Mouse (Mus musculus): Measurements from ENCODE around the gene Cd164l2.

Cd164l2 gene

GRCm38 (mm10) chr4:133189396-133189795 is 22.5 kb upstream of the Cd164l2 start:
- in situ Hi-C loops (cut with MboI; ENCODE audit: low sequenced_read_pairs), result no loop called here

- in situ Hi-C loops (cut with MboI; ENCODE audit: low sequenced_read_pairs), result no loop called here
Observed at GRCm38 (mm10) chr4:133194482-133194881, 17.4 kb upstream of the Cd164l2 start.

GRCm38 (mm10) chr4:133195014-133195413 is 16.9 kb upstream of the Cd164l2 start:
- in situ Hi-C loops (cut with MboI; ENCODE audit: low sequenced_read_pairs), result no loop called here

- in situ Hi-C loops (cut with MboI; ENCODE audit: low sequenced_read_pairs), result no loop called here
Observed at GRCm38 (mm10) chr4:133196136-133196535, 15.8 kb upstream of the Cd164l2 start.

- in situ Hi-C loops (cut with MboI; ENCODE audit: low sequenced_read_pairs), result no loop called here
Observed at GRCm38 (mm10) chr4:133196852-133197251, 15.1 kb upstream of the Cd164l2 start.

DNA sequence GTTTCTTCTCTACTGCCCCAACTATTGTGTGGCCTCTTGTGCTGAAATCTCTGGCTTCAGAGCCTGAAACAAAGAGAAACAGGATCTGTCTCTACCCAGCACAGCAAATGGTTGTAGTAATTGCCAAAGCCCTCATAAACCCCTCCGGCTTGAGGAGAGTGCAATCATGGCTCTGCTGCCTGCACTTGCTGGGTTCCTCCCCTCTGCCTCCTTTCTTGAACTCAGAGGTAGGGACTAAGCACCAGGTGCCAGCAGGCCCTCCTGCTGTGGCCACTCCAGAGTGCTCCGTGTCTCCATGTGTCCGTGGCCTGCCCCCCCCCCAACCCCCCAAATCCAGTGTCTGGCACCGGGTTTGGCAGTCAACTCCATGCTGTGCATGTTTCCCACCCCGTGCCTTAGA is 14.6 kb upstream of the Cd164l2 start:
- in situ Hi-C loops (cut with MboI; ENCODE audit: low sequenced_read_pairs), result no loop called here

DNA sequence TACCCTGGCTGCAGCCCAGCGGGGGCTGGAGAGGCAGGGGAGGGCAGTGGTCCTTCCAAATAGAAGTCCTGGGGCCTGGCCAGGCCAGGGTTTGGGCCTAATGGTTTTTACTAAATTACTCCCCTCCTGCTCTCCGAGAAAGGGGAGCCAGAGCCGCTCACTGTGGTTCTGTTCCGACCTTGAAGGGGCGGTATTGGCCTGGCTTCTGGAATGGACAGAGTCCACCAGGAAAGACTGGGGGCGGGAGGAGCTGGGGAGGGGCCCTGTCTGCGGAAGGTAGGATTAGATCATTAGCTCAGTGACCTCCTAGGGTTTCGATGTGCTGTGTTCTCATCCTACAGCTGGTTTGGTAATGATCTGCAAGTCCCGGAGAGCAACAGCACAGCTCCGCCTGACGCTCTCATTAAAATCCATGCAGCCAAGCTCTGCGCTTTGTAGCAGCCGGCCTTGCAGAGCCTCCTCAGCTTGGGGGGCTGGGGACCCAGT is 14.1 kb upstream of the Cd164l2 start:
- in situ Hi-C loops (cut with MboI; ENCODE audit: low sequenced_read_pairs), result no loop called here

- in situ Hi-C loops (cut with MboI; ENCODE audit: low sequenced_read_pairs), result no loop called here
Observed at GRCm38 (mm10) chr4:133198337-133199180, 13.4 kb upstream of the Cd164l2 start.

DNA sequence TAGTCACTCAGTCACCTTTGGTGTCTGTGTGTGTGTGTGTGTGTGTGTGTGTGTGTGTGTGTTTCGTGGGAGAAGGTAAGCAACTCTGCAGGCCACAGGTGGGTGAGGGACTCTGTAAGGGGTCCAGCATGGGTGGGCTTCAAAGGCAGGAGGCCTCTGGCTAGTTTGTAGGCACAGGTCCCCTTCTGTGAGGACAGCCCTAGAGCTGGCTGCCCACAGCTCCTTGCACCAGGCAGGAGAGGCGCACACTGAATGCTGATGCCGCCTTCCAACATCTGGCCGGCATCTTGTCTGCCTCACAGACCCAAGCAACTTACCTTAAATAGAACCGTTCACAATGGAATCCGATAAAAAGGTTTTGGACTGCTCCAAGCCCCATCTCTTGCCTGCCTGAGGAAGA is 12.2 kb upstream of the Cd164l2 start:
- in situ Hi-C loops (cut with MboI; ENCODE audit: low sequenced_read_pairs), result no loop called here

- in situ Hi-C loops (cut with MboI; ENCODE audit: low sequenced_read_pairs), result no loop called here
Observed at GRCm38 (mm10) chr4:133200343-133200742, 11.6 kb upstream of the Cd164l2 start.

- in situ Hi-C loops (cut with MboI; ENCODE audit: low sequenced_read_pairs), result no loop called here
Observed at GRCm38 (mm10) chr4:133201006-133201771, 10.7 kb upstream of the Cd164l2 start.

DNA sequence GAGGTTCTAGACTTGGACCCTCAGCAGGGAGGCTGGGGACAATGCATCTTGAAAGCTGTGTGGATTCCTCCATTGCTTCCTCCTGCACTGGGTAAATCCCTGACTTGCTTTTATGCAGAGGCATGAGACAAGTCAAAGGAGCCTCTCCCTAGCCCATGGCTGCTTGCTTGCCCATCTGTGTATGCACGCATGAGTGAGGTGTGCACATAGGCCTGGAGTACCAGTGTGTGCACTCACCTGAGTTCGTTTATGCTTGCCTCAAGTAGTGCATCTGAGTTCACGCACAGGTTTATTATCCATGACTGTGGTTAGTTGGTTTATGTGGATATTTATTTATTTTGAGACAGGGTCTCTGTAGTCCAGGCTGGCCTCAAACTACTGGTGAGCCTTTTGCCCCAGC is 9.7 kb upstream of the Cd164l2 start:
- in situ Hi-C loops (cut with MboI; ENCODE audit: low sequenced_read_pairs), result no loop called here

- in situ Hi-C loops (cut with MboI; ENCODE audit: low sequenced_read_pairs), result no loop called here
Observed at GRCm38 (mm10) chr4:133203591-133203990, 8.3 kb upstream of the Cd164l2 start.

GRCm38 (mm10) chr4:133204379-133204778 is 7.6 kb upstream of the Cd164l2 start:
- in situ Hi-C loops (cut with MboI; ENCODE audit: low sequenced_read_pairs), result no loop called here

DNA sequence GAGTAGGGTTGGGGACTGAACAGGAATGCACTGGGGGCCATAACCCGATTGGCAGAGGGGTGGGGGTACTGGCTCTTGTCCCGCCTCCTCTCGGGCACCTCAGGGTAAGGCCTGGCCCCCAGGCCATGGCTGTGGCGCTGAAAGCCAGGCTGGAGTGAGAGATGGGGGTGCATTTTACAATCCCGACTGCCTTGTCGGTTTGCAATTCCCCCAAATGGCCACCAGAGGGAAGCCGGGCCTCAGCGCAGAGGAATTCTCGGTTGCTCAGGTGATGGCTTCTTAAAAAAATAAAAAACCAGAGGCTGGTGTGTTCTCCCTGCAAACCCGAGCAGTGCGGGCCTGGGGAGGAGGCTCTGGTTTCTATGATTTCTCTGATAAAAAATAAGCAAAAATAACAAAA is 2.6 kb upstream of the Cd164l2 start:
- in situ Hi-C loops (cut with MboI; ENCODE audit: low sequenced_read_pairs), result no loop called here

DNA sequence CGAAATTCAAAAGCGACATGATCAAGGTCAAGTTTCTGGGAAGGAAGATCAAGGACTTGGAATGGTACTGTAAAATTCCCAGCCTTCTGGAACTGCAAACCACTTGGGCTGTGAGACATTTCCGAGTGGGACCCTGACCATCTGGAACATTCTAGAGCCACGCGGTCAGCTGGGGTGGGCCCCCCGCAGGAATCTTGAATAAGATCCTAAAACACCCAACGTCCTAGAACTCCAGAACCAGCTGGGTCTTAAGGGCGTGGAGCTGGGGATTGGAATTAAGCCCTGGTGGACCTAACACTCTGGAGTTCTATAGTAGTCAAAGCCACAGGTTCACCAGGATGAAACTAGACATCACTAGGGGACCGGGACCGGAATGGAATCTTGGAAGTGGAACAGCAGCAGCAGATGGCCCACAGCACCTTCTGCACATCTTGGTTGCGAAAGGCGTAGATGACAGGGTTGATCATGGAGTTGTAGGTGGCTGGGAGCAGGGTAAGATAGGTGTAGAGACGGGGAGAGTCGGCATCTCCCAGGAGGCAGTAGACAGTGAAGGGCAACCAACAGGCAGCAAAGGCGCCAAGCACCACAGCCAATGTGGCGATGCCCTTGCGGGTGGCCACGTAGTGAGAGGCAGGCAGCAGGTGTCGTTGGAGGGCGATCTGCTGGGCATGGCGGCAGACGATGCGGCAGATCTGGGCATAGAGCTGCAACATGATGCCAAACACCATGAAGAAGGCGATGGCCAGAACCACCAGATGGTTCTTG is 1.7 kb upstream of the Cd164l2 start:
- in situ Hi-C loops (cut with MboI; ENCODE audit: low sequenced_read_pairs), result no loop called here

DNA sequence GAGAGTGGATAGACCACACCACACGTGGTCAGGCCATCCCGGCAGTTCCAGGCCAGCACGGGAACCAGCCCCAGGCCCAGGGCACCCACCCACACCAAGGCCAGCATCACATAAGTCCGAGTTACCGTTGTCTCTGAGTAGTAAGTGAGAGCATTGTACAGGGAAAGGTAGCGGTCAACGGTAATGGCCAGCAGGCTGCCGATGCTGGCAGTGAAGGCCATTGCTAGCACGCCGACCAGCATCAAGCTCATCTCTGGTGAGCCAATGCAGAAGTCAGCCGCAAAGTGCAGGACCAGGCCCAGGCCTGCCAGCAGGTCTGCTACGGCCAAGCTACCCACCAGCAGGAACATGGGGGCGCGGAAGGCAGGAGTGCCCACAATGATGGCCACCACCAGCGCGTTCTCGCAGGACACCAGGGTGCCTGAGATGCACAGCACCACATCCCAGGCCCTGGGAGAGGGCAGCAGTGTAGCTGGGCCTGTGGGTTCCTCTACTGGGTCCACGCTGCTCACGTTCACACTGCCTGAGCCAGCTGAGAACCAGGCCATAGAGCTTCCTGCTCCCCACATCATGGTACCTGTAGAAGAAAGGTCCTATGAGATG is 1.0 kb upstream of the Cd164l2 start:
- in situ Hi-C loops (cut with MboI; ENCODE audit: low sequenced_read_pairs), result no loop called here

- in situ Hi-C loops (cut with MboI; ENCODE audit: low sequenced_read_pairs), result no loop called here
Observed at GRCm38 (mm10) chr4:133212562-133213267, 784 bp downstream of the Cd164l2 start.

GRCm38 (mm10) chr4:133213268-133213590 is 1.3 kb downstream of the Cd164l2 start:
- in situ Hi-C loops (cut with MboI; ENCODE audit: low sequenced_read_pairs), result no loop called here

GRCm38 (mm10) chr4:133213661-133214060 is 1.7 kb downstream of the Cd164l2 start:
- in situ Hi-C loops (cut with MboI; ENCODE audit: low sequenced_read_pairs), result no loop called here
